Mouse (Mus musculus) lung, postnatal 0 days (tissue): ENCODE data around the gene Cog4.

Experiments
- CTCF ChIP-seq: IDR thresholded peaks from 2 replicates; pipeline ENCODE4 v1.5.1; 2016; ENCODE audit warnings: antibody characterized with exemption, mild to moderate bottlenecking
- EP300 ChIP-seq: IDR thresholded peaks from 2 replicates; pipeline ENCODE4 v1.6.1; 2016; ENCODE audit warnings: antibody characterized with exemption, mild to moderate bottlenecking, control low read depth

GRCm38 (mm10) chr8:110797086-110797485 is 49.3 kb upstream of the Cog4 start:
- TF ChIP-seq CTCF (no peak), EP300 (no peak)
